Mouse (Mus musculus) retina, adult 2 months (tissue): Measurements from ENCODE around the gene Rnf145.
A peak's percentile ranks its signal among the peaks of the same experiment; 100 is the strongest.

Experiments used
- DNase-seq: peaks from one replicate; pipeline ENCODE4 v3.0.0-alpha.2; 2012; ENCODE audit warnings: low read depth, low spot score

Rnf145 gene

DNA sequence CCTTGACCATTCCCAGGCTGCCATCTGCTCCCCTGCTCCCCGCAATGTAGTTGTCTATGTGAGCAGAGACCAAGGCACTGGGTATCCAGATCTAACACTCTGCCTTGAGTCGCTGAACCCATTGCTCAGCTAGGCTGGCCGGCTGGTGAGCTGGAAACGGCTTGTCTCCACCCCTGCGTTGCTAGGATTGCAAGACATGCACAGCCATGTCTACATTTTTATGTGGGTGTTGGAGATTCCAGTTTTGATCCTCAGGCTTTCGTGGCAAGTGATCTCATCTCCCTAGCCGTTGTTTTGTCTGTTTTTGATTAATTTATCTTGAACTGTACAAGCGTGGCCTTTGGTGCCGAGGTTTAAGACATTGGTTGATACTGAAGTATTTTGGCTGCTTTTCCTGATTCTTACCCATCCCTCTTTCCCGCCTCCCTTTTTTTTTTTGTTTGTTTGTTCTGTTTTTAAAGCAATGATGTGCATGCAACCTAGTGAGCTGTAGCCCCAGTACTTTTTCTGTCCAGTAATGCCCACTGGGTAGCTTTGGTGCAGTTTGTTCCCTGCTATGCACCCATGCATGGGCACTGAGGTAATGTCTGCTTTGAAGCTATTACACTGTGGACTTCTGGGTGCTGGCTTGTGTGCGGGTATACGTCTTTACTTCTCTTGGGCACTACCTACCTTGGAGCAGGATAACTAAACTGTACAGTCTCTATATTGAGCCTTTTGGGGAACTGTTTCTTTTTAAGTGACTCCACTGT, 16.4 kb downstream of the Rnf145 start:
- no peak for DNase-seq

DNA sequence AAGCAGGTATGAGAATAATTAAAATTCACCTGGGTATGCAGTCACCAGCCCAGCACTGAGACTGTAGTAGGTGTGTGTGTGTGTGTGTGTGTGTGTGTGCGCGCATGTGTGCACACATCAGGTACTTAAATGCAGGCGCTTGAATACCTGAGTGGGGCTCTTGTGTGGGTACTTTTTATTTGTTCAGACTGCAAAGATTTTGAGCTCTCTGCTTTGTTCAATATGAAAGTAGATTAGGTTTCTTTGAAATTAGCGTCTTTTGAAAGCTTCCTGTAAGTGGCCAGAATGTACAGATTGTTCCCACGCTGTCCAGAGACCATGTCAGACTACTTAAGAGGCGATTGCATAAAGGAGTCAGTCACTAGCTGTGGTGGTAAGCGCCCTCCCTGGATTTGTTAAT, 18.6 kb downstream of the Rnf145 start:
- no peak for DNase-seq

DNA sequence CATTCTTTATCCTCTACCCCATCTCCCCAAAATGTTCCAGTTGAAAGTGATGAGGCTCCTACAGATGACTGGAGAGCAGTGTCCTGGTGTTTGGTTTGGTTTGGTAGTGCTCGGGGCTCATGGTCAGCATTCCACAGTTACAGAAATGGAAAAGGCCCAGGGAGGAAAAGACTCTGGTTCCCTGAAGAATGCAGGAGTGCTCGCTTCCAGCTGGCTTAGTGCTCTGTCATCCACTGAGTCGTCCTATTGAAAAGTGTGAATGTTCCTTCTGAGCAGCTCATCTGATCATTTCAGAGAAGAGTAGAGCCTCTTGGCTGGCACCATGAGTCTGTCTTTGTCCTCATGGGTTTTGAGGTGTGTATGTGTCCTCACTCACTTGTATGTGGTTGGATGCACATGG, 19.3 kb downstream of the Rnf145 start:
- no peak for DNase-seq

DNA sequence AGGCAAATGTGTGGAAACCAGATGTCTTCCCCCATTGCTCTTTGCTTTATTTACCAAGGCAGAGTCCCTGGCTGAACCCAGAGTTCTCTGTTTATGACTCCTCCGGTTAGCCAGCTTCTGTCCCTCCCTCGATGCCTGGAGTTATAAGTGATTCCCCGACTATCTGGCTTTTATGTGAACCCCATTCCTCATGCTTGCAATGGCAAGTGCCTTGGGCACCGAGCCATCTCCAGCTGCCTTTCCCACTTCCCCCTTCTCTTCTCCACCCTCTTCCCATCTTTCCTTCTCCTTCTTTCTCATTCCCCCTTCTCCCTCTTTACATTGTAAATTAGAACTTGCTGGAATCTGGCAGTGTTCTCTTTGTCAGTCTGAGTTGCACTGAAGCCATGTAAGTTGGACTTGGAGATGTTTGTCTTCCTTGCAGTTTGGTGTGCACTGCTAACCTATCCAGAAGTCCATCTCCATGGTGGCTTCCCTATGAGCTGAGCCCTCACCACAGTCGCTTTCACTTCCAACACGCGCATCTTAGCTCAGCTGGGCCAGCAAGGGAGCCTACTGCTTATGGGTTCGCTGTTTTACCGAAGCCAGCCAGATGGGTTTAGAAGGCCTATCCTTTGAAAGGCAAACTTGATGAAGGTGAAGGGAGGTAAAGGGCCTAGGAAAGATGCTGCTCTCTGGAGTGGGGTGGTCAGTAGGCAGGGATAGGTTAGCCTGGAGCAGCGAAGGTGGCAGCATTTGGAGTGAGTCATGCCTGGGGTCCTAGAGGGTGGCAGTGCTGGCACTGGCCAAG, 19.9 kb downstream of the Rnf145 start:
- DNase-seq = no peak

DNA sequence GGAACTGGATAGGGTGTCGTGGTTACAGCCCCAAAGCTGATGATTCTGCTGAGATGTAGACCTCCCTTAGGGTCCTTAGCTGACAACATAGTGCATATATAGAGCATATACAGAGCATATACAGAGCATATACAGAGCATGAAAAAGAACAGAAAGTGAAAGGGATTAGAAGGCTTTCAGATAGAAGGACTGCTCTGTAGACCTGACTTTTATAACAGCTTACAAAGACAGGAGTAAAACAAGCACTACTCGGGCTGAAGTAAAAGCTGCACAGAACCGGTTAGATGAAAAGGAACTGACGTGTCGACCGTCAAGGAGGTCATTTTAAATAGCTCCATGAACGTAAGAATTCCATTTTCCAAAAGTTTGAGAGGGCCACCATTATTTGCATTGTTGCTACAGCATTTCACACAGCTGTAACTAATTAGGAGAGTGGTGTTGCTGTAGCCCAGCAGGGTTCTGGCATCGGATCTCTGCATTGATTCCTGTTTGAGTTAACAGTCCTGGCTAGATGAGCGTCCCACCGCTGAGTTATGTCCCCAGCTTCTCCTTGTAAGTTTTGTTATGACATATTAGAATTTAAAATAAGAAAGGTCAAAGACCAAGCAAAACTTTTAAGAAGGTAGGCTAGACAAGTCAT, 20.6 kb downstream of the Rnf145 start:
- DNase-seq = no peak

DNA sequence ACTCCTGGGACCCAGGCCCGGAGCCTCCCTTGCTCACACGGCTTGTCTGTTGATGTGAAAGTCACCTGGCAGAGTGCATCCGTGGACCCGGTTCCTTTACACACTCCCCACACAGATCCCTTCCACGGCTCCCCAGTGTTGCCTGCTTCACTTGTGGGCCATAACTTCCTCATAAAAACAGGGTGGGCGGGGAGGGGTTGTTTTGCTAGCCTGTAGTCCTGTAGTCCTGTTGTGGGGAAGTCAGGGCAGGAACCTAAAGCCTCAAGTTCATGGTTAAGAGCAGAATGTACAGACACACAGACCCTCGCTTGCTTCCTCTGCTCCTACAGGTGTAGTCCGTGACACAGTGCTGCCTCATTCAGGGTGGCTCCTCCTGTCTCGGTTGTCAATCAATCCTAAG, 21.5 kb downstream of the Rnf145 start:
- DNase-seq = no peak

DNA sequence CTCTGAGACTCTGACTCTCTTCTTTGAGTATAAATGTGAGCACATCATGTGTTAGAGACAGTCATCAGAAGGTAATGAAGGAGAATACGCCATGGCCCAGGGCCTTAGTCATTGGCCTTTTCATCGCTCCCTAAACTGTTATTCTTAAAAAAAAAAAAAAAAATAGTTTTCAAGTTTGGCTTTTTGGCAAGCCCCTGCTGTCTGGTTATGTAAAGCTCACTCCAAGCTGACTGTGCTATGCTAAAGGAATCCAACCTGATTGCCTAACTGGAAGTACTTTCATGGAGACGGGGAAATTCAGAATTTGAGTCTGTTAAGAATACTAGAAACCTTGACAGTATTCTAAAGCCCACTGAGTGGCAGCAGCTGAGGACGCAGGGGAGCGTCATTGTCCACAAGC, 22.5 kb downstream of the Rnf145 start:
- no peak for DNase-seq

DNA sequence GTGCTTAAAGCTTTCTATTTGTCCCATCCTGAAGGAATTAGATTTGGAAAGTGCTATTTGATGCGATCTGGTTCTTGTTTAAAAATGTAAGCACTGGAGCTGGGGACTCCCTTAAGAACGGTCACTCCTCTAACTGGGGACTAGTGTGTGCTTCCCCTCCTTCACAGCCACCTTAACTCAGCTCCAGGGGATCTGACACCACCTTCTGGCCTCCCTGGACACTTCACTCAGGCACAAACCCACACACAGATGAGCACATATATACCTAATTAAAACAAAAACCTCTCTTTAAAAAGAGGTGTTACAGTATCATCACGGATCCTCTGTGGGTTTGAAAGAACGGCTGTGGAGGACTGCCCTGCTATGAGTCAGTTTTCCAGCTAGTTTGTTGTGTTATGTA, 23.0 kb downstream of the Rnf145 start:
- no peak for DNase-seq

DNA sequence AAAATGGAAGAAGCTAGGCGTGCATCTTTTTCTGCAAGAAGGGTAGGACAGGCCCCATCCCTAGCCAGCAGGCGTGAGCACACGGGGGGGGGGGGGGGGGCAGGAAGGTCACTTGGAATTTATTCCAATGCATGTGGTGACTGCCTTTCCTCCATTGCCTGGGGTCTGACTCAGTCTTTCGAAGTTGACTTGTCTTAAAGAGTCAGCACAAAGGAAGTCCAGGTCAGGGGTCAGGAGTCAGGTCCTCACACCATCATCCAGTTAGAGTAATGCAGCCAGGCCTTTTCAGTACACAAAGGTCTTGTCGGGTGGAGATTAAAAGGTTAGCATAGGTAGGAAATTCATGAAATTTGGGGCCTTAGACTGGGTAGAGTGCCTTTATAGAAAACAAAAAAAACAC, 24.8 kb downstream of the Rnf145 start:
- no peak for DNase-seq

DNA sequence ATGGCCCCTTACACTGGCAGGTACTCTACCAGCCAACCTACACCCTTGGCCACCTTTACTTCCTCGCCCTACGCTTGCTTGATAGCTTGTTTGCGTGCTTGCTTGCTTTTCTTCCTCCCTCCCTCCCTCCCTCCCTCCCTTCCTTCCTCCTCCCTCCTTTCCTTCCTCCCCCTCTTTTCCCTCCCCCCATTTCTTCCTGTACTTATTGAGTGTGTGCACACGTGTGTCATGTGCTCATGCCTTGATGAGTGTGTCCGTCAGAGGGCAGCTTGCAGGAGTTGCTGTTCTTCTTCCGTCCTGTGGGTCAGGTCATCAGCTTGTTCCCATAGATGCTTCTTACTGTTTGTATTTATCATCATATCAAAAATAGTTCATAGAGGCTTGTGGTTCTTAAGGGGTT, 25.2 kb downstream of the Rnf145 start:
- no peak for DNase-seq

DNA sequence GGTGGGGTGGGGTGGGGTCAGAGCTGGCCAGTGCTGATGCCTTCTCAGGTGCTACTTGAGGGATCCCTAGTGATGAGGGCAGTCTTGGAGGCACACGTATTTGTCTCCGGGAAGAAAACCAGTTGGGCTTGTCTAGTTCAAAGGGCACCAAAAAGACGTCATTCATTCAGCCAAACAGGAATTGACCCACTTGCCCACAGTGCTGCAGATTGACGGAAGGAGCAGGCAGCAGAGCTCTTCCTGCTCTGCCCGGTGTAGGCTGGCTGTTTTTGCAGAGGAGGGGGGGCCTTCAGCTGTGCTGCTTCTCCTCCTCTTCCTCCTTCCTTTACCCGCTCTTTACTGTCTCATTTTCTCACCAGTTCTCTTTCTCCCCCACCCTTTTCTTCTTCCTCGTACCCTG, 26.4 kb downstream of the Rnf145 start:
- no peak for DNase-seq

DNA sequence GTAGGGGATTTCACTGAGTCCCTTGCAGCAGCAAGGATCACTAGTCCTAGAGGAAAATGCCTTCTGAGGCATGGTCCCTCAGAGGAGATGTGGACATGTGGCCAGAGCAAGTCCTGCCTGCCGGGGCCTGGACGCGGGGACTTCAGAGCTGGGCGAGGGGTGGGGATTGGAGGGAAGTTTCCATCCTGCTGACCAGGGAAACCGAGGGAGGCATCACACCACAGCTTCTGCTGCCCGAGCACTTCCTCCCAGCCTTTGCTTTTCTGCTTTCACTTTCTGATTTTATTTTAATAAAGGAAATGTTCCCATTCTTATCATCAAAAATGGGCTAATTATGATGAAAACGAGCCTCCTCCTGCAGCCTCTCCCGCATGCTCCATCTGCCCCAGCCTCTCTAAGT, 27.5 kb downstream of the Rnf145 start:
- no peak for DNase-seq

DNA sequence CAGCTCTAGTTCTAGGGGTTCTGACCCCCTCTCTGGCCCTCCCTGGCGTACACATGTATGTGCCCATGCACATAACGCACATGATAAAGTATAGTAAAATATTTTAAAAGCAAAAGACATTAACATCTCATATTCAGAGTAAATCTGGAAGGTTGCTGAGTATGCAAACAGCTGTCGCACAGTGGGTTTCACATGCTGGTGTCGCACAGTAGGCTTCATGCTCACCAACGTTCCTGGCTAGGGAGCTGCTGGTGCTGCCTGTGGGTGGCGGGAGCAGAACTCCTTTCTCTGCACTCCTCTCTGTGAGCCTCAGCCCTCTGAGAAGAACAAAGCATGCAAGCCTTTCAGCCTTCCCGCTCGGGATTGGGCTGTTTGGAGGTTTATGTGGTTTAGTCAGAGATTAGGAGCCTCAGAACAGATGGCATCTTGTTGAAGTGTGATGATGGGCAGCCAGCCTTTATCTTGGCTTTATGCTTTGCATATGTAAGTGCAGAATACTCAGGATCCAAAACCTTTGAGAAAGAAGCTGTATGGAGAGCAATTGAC, 29.0 kb downstream of the Rnf145 start:
- peak; percentile 47 for DNase-seq

DNA sequence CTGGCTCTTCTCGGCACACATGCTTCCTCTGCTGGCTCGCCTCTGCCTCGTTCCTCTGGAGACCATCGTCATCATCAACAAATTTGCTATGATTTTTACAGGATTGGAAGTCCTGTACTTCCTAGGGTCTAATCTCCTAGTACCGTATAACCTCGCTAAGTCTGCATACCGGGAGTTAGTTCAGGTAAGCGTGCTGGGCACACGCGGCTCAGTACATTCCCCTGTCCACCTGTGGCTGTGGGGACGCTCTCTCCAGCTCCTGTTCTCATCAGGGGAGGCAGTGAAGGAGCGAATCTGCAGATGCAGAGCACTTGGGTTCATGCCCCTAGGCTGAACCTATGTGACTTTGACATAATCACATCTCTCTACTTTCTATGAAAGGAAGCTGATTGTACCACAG, 30.1 kb downstream of the Rnf145 start:
- DNase-seq = no peak

DNA sequence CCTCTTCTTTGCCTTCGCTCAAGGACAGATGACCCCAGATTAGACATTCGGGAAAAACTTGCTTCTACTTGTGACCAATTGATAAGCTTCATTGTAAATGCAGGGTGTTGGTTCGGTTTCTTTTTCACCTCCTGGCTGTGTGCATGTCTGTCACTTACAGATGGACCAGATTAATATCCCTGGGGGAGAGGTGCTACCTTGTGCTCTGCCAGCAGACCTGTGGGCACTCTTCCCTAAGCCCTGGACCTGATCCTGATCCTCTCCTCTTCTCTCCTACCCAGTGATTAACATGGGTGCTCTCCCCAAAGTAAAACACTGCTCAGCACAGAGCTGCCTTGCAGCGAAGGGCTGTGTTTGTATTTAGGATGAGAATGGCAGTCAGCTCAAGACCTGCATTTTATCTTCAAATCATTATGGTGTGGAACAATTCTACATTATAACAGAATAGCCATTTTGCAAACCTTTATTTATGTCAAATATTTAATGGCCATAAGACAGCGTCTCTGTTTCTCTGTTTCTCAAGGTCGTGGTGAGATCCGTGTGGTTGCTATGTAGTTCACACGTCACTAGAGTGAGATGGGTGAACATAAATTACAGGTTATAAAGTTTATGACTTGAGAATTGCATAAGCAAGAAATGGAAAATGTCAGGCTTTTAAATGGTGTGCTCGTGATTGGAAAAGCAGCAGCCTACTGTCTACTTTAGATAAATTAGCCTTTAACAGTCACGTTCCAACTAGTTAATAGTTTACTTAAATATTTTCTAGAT, 30.9 kb downstream of the Rnf145 start:
- DNase-seq = no peak

DNA sequence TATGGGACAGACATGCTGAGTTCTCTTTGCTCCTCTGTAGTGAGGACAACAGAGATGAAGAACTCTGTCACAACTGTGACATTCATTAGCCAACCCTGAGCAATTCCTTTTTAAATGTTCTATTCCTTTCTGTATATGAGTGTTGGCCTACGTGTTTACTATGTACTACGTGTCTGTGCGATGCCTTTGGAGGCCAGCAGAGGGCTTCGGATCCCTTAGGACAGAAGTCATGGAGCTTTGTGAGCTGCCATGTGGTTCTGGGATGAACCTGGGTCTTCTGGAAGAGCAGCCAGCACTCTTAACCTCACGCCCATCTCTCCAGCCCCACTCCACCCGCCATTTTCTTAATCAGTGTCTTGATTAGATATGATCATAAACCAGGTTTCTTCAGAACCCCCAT, 32.2 kb downstream of the Rnf145 start:
- DNase-seq = no peak

DNA sequence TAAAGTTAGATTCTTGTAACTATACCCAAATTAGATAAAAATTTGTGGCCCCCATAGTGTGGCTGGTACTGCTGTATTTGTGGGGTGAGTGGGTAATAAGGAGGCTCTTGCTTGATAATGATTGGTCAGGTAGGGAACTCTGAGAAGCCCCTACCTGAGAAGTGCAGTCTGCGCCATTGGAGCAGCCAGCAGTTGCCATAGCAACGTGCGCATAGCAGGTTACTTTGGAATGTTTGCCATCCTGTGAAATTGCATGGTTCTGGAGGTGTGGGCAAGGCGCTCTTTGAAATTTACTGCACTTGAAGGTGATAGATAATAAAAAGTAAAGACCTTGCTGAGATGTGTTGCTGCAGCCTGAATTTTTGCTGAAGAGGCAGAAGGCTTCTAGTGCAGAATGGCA, 35.6 kb downstream of the Rnf145 start:
- no peak for DNase-seq

DNA sequence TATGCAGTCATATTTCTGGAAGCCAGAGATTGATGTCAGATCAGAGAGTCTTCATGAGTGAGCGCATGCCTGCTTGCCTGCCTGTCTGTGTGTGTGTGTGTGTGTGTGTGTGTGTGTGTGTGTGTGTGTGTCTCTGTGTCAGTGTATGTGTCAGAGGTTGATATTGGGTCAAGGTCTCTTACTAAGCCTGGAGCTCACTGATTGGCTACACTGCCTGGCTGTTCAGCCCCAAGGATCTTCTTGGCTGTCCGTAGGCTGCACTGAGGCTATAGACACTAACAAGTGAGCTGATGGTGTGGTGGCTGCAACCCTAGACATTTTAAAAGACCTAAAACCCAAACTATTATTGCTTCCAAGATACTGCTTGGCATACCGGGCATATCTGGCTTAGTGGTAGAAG, 39.8 kb downstream of the Rnf145 start:
- no peak for DNase-seq

DNA sequence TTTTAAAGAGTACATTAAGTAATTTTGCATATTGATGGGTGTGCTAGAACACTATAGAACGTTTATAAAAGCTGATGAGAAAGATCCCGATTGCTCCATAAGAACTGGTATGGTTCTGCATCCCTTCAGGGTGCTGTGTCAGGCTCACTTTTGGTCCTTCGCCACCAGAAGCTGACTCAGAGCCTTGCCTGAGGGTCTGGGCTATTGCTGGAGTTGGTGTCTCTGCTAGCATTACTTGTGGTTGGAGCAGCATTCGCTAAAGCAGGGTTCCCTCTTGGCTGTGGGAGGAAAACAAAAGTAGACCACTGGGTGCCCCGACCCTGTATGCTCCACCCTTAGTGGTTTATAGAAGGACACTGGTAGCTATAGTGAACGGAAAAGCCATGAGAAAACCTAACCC, 40.7 kb downstream of the Rnf145 start:
- no peak for DNase-seq

DNA sequence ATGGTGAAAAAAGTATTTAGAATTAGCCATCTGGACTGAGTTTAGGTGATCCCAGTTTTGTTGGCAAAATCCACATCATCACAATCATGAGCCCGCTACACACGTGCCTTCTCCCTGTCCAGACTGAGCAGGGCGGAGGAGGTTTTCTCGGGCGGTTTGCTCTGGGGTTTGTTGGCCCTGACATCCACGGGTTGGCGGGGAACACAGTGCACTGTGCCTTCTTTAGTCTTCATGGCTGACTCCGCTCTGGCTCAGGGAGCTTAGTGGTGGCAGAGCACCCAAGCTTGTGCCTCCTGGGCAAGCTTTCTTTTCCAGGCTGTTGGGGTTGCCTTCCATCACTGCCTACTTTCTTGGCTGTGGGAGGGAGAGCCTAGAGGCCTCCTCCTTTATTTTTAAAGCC, 41.6 kb downstream of the Rnf145 start:
- DNase-seq = no peak

DNA sequence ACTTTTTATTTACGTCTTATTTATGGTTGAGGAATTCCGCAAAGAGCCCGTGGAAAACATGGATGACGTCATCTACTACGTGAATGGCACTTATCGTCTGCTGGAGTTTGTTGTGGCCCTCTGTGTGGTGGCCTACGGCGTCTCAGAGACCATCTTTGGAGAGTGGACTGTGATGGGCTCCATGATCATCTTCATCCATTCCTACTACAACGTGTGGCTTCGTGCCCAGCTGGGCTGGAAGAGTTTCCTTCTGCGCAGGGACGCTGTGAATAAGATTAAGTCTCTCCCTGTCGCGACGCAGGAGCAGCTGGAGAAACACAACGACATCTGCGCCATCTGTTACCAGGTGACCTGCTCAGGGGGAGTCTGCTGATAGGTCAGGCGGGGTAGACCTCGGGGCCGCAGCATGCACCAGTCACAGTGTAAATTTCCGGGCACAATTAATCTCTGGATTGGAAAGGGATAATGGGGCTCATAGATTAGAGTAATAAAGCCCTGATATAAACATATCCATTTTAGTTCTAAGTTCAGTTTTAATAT, 42.8 kb downstream of the Rnf145 start:
- no peak for DNase-seq
